Mouse (Mus musculus): Measurements from ENCODE around the gene Slc25a39.

Gene Slc25a39

DNA sequence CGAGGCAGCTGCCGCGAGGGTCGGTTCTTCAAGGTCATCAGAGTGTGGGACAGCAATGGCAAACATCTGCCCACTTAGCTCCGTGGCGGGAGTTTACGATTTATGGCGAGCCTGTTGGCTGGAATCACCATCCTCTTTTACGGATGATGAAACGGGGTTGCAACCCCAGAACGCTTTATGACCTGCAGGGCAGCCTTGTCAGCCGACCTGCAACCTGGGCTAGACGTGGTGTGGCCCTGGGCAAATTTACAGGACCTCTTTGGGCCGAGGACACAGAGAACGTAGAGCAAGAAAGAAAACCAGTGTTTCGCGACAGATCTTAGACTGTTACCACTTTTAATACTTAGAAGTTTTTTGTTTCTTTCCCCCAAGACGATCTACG lies at the start of gene Slc25a39:
Gene Slc25a39 (minus strand): TSS at position 113 of the 382 bp plus-strand sequence.
- DNase-seq (ENCODE audit: low spot score): no peak

GRCm38 (mm10) chr11:102455740-102456396 lies 48.1 kb upstream of the Slc25a39 start:
- DNase-seq (ENCODE audit: low spot score): peak; percentile 90

DNA sequence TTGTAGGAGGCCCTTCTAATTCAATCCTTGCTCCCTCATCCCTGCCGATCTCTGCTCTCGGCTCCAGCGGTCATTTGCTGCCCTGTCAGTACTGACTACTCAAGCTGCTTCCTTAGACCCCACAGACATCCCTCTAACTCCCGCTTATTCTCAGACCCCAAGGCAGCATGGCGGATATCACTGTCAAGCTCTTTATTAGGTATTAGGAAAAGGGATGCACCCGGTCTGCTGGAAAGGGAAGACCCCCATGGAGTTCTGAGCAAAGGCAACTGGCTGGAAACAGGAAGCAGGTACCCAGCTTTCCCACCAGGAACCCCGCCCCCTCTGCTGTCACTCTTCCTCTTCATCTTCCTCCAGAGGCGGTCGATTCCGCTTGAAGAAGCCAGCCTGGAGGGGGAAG lies 45.4 kb upstream of the Slc25a39 start:
- no peak for DNase-seq (ENCODE audit: low spot score)

DNA sequence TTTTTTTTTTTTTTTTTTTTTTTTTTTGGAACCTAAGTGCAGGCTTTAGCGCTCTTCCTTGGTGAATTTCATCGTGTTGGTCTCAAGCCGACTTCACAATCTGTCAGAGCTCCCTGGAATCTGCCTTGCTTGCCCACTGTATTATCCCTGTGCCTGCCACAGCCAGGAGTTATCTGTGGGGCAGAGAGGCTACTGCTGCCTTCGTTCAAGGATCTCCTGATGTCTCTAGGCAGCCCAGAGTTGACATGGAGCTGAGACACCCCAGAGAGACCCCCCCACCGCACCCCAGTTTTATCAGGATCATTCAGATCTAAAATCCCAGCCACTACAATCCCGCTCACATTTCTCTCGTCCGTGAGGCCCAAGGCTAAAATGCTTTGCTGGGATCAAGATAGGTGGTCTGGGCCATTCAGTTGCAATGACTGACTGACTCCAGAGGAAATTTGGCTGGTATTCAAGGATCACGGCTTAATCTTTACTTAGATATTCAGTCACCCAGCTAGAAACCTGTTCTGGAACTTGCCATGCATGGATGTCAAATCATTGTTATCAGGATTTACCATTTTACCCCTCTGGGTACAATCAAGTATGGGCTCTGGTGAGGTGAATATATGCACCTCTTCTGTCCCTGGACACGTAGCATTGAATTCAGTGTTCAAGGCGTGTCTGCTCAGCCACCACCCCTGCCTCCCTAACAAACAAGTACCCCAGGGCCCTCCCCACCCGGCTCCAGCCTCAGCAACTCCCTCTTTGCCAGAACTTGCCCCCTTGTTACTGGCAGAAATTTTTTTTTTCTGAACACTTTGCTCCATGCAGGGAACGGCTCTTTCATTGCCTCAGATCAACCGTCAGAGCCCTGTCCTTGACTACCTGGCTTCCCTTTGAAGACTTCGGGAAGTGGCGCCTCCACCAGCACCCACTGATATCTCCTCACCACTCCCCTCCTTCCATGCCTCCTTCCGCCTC lies 41.6 kb upstream of the Slc25a39 start:
- no peak for DNase-seq (ENCODE audit: low spot score)

- no peak for DNase-seq (ENCODE audit: low spot score)
Observed at GRCm38 (mm10) chr11:102448327-102448726, 40.6 kb upstream of the Slc25a39 start.

DNA sequence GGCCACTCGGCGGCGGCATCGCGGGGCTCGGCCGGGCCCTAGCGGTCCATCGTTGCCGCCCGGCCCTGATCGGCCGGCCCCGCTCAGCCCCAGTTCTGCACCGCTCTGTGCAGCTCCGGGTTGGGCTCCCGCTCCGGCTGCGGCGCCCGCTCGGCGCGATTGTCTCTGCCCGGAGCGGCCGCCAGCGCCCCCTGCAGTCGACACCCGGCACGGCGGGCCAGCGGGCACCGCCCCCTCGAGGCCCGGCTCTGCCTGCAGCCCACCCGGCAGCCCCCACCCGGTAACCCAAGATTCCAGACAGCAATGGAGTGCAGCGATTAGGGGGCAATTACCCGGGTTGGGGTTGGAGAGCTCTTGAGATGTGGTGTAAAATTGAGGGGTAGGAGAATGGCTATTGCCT lies 39.8 kb upstream of the Slc25a39 start, which contains the start of gene Fam171a2:
Gene Fam171a2 (minus strand): TSS at position 186 of the 400 bp plus-strand sequence.
- DNase-seq (ENCODE audit: low spot score): peak; percentile 80

DNA sequence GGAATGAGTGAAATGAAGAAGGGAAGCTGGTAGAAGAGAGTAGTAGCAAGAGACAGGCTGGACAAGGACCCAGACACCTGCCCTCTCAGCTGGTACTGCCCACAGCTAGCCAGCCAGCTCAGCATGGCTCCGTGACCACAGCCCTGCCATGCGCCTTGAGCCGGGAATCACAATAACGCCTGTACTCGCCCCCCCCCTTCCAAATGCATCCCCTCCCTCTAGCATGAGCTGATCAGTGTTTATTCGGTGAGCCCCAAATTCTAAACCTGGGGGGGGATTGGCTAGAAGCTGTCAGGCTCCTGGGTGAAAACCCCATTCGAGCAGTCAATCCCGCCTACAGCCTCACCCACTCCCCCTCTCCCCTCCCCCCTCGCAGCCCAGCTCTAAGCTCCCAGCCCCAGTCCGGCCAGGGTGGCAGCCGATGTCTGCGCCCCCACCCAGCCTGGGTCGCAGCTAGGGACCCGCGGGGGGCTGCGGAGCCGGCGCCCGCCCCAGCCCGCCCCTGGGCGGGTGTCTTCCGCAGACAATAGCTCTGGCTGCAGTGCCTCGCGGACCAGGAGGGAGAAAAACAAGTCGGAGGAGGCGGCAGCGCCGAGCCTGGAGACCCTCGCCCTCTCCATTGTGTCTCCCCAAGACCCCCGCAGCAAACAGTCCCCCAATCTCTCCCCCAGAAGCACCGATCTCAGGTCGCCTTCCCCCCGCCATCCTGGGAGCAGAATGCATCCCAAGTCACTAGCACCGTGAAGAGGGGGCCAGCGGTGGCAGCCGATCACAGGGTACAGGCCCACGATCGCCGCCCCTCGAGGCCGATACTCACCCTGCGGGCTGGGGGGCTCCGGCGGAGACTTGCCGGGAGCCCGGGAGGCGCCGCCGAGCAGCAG lies 39.1 kb upstream of the Slc25a39 start:
- DNase-seq (ENCODE audit: low spot score): peak; percentile 51

DNA sequence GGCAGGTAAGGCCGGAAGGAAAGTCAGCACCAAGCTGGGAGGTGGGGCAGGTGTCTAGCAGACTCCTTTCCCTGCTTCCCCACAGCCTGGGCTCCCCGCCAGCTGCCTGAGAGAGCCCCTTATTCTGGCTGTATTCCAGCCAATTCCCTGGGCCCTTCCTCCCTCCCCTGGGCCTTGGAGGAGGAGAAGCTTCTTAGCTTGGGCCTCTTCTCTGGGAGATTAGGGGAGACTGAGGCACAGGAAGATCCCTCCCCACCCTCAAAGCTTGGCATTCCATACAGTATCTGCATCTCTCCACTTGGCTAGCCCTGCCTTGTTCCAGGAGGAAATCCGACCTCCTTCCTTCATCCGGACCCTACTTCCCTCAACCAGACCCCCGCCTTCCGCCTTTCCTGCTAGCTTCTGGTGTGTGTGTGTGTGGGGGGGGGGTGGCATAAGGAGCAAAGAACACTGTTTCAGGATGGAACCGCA lies 38.2 kb upstream of the Slc25a39 start:
- DNase-seq (ENCODE audit: low spot score): no peak

- no peak for DNase-seq (ENCODE audit: low spot score)
Observed at GRCm38 (mm10) chr11:102445264-102445890, 37.6 kb upstream of the Slc25a39 start.

- DNase-seq (ENCODE audit: low spot score): peak; percentile 69
Observed at GRCm38 (mm10) chr11:102444781-102445180, 37.0 kb upstream of the Slc25a39 start.

- DNase-seq (ENCODE audit: low spot score): no peak
Observed at GRCm38 (mm10) chr11:102444321-102444720, 36.6 kb upstream of the Slc25a39 start.

- DNase-seq (ENCODE audit: low spot score): no peak
Observed at GRCm38 (mm10) chr11:102443740-102444139, 36.0 kb upstream of the Slc25a39 start.

GRCm38 (mm10) chr11:102442089-102442488 lies 34.3 kb upstream of the Slc25a39 start:
- DNase-seq (ENCODE audit: low spot score): no peak

DNA sequence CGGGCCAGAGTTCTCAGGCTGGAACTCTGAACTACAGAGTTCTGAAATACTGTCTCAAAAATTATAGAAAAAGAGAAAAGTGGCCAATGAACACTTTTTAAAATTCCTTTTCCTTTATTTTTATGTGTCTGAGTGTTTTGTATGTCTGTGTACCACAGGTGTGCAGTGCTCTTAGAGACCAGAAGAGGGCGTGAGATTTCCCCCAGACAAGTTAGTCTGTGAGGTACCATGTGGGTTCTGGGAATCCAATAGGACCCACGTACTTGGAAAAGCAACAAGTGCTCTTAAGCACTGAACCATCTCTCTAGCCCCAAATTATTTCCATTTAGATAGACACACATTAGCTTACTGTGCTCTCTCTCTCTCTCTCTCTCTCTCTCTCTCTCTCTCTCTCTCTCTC lies 33.7 kb upstream of the Slc25a39 start:
- DNase-seq (ENCODE audit: low spot score): no peak

GRCm38 (mm10) chr11:102440255-102440654 lies 32.5 kb upstream of the Slc25a39 start:
- no peak for DNase-seq (ENCODE audit: low spot score)

DNA sequence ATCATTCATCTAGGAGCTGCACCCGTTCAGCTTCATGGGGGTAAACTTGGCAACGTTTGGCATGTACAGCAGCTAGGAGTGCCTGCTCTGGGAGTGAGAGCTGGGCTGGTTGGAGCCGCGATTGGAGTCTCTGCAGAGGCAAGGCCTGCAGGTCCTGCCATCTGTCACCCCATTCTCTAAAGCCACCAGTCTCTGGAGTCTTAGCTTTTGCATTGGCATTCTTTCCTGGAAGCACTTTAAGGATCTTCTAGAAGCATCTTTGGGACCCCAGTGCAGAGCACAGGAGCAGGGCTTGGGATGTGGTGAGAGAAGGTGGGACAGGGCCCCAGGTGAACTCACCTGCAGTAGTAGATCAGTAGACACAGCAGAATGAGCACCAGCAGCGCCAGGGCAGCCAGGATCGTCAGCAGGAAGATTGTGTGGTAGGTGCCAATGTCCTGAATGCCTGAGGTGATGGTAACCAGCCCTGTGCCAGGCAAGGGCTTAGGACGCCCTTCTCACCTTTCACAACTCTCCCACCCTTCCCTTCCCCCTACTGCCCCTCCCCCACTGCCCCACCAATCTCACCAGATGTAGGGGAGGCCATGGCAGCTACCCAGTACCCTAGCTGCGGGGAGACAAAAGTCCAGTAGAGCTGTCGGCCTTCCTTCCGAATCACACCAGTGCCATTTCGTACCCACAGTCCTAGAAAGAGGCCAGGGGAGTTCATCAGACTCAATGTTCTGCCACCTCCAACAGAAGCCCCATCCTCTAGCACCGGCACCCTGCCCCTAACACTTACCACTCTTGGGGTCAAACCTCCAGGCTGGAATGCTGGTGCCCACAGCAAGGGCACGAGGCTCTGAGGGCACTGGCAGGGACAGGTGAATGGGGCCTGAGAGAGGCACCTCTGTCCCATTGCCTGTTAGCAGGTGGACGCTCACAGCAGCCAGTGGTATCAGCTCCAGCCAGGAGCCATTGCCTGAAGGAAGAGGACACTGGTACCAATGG lies 31.6 kb upstream of the Slc25a39 start:
- no peak for DNase-seq (ENCODE audit: low spot score)

- DNase-seq (ENCODE audit: low spot score): peak; percentile 93
Observed at GRCm38 (mm10) chr11:102438212-102439092, 30.7 kb upstream of the Slc25a39 start.

DNA sequence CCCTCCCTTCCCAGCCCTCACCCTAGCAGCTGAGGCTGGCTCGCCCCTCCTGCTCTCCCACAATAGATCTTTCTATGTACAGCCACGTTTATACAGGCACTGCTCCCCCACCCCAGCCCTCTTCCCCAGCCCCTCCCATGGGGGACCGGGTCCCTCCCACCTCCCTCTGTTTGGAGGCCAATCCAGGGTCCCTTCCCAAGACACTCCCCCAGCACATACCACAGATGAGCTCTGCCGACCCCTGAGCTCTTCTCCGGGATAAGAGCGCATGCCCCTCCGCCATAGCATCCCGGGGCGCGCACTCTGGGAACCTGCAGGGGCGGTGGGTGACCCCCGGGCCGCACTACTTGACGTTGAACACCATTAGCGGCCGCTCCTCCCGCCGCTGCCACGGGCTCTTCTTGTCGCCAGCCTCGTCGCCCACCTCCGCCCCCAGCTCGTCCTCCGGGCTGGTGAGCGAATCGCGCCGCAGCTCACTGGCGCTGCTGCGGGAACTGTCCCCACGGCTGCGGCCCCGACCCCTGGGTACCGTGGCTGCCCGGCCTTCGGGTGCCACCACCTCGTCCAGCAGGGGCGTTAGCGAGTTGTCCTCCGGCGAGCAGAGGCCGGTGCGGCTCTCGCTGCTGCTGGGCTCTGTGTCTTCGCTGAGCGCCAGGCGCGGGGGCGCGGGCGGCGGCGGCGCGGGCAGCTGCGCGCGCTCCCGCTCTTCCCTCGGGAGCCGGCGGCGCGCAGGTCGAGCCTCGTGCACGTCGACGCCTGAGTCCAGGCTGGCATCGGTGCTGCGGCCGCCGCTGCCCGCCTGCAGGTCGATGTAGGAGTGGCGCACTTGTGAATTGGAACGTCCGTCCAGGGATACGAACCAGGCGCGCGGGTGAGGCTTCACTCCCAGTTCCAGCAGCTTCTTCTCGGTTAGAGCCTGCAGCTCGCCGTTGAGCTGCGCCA lies 29.6 kb upstream of the Slc25a39 start:
- DNase-seq (ENCODE audit: low spot score): peak; percentile 79

Data from embryo, embryonic 10 days (tissue).